In genomic region chr19:44719292-44720193, GRCm38 (mm10) we compare ENCODE assay signal across 9 mouse cellular contexts. TPM values are rescaled to one million over a fixed set of nuclear protein-coding genes. Genes with fewer than 3 reads are reported as not detected.
A peak's percentile ranks its signal among the peaks of the same experiment; 100 is the strongest.
DNase-seq lines count a peak whose midpoint lies in the region; ATAC-seq lines count a peak whose summit lies in the region.
"Had no signal": no experiment of that assay in that cellular context is flagged by ENCODE, and none has a peak within 500 bp of the region (broad histone marks: within the 10 kb centered on the region; RNA-seq: fewer than 3 reads in every experiment).

No protein-coding gene starts in this region.

- intact Hi-C loops in heart, postnatal 36 days (cut with DNase I), result no loop called here

- no peak for DNase-seq in heart, postnatal 36 days
- no peak for DNase-seq in embryonic facial prominence, embryonic 14.5 days (ENCODE audit: low spot score)
- DNase-seq in gastrocnemius, postnatal 25 days, result no peak

- peak overlapping the region; percentile 46 for H3K4me3 ChIP-seq in heart, embryonic 15.5 days
- peak overlapping the region; percentile 42 for H3K4me3 ChIP-seq in embryonic facial prominence, embryonic 14.5 days (ENCODE audit: low read depth, low read length)
- peak overlapping the region; percentile 49 for H3K4me3 ChIP-seq in kidney, embryonic 16.5 days (ENCODE audit: low read length)
- H3K4me3 ChIP-seq in neural tube, embryonic 12.5 days, result peak overlapping the region; percentile 29

- H3K9me3 ChIP-seq in heart, embryonic 15.5 days (replicated peaks), result no peaks in the 10 kb centered on the region
- H3K9me3 ChIP-seq in embryonic facial prominence, embryonic 14.5 days (ENCODE audit: control insufficient read depth, low read length), result no peaks in the 10 kb centered on the region
- H3K9me3 ChIP-seq in kidney, embryonic 16.5 days (ENCODE audit: low read length), result peaks cover 2% of the 10 kb centered on the region; the same call in 1 of the 2 replicates
- H3K9me3 ChIP-seq in neural tube, embryonic 12.5 days, result no peaks in the 10 kb centered on the region
- H3K9me3 ChIP-seq: G1E had no signal

- peak overlapping the region; percentile 80 for H3K4me2 ChIP-seq in heart, embryonic 15.5 days
- H3K4me2 ChIP-seq in embryonic facial prominence, embryonic 14.5 days (ENCODE audit: low read depth, low read length), result peak overlapping the region; percentile 84
- peak overlapping the region; percentile 94 for H3K4me2 ChIP-seq in kidney, embryonic 16.5 days (replicated peaks; ENCODE audit: low read depth, low read length)
- H3K4me2 ChIP-seq in neural tube, embryonic 12.5 days (replicated peaks), result peak overlapping the region; percentile 82

- peak overlapping the region; percentile 30; the same call in 1 of the 2 replicates for H3K9ac ChIP-seq in heart, embryonic 15.5 days
- peak overlapping the region; percentile 58; the same call in 1 of the 2 replicates for H3K9ac ChIP-seq in embryonic facial prominence, embryonic 14.5 days (ENCODE audit: low read depth, low read length)
- H3K9ac ChIP-seq in kidney, embryonic 16.5 days (replicated peaks; ENCODE audit: low read length), result peak overlapping the region; percentile 69
- H3K9ac ChIP-seq in neural tube, embryonic 12.5 days, result peak overlapping the region; percentile 51

- 0 out of 2 replicates have a peak, but pooled peaks have one; percentile 14 for ATAC-seq in heart, embryonic 15.5 days (replicated peaks; ENCODE audit: insufficient number of reproducible peaks, insufficient read depth, low FRiP score, low read depth)
- ATAC-seq in embryonic facial prominence, embryonic 14.5 days (ENCODE audit: low read depth), result no peak
- peak; percentile 13; the same call in 1 of the 2 replicates for ATAC-seq in kidney, embryonic 16.5 days (ENCODE audit: low FRiP score, low TSS enrichment)
- 0 out of 2 replicates have a peak, but pooled peaks have one; percentile 11 for ATAC-seq in neural tube, embryonic 12.5 days (ENCODE audit: low FRiP score, low read depth)
- no peak for ATAC-seq in inflammation-experienced regulatory T-cells, adult 6 months
- ATAC-seq in megakaryocyte, adult 5-6 weeks (ENCODE audit: poor library complexity, severe bottlenecking), result no peak

- no peak overlapping the region for H3K27ac ChIP-seq in heart, embryonic 15.5 days
- no peak overlapping the region for H3K27ac ChIP-seq in embryonic facial prominence, embryonic 14.5 days (replicated peaks; ENCODE audit: low read depth, low read length)
- peak overlapping the region; percentile 92 for H3K27ac ChIP-seq in kidney, embryonic 16.5 days (ENCODE audit: low read length)
- no peak overlapping the region for H3K27ac ChIP-seq in neural tube, embryonic 12.5 days

- WGBS in heart, embryonic 15.5 days, result 7% methylated on average over 30 of the region's 30 CpGs
- WGBS in embryonic facial prominence, embryonic 14.5 days, result 3% methylated on average over 27 of the region's 30 CpGs
- 2% methylated on average over 30 of the region's 30 CpGs for WGBS in kidney, embryonic 16.5 days
- WGBS in neural tube, embryonic 12.5 days, result under 1% methylated on average over 30 of the region's 30 CpGs

- H3K4me1 ChIP-seq in heart, embryonic 15.5 days (replicated peaks), result peaks cover 20% of the 10 kb centered on the region
- H3K4me1 ChIP-seq in embryonic facial prominence, embryonic 14.5 days (ENCODE audit: control insufficient read depth, insufficient read depth, low read length), result peaks cover 12% of the 10 kb centered on the region
- H3K4me1 ChIP-seq in kidney, embryonic 16.5 days (ENCODE audit: insufficient read depth, low read length), result peaks cover 42% of the 10 kb centered on the region
- H3K4me1 ChIP-seq in neural tube, embryonic 12.5 days, result peaks cover 34% of the 10 kb centered on the region

- H3K36me3 ChIP-seq in heart, embryonic 15.5 days, result no peaks in the 10 kb centered on the region
- no peaks in the 10 kb centered on the region for H3K36me3 ChIP-seq in embryonic facial prominence, embryonic 14.5 days (ENCODE audit: control insufficient read depth, insufficient read depth, low read length)
- no peaks in the 10 kb centered on the region for H3K36me3 ChIP-seq in kidney, embryonic 16.5 days (ENCODE audit: insufficient read depth, low read length)
- H3K36me3 ChIP-seq in neural tube, embryonic 12.5 days, result no peaks in the 10 kb centered on the region
- H3K36me3 ChIP-seq: G1E had no signal

- H3K27me3 ChIP-seq in heart, embryonic 15.5 days, result peaks cover 73% of the 10 kb centered on the region
- H3K27me3 ChIP-seq in embryonic facial prominence, embryonic 14.5 days (replicated peaks; ENCODE audit: control insufficient read depth, insufficient read depth, low read length), result peaks cover 60% of the 10 kb centered on the region
- H3K27me3 ChIP-seq in kidney, embryonic 16.5 days (ENCODE audit: insufficient read depth, low read length), result peaks cover 34% of the 10 kb centered on the region; the same call in 1 of the 2 replicates
- H3K27me3 ChIP-seq in neural tube, embryonic 12.5 days (replicated peaks), result peaks cover 60% of the 10 kb centered on the region

RNA-seq across cellular contexts. Expression of gene Pax2, which starts 36.3 kb away (rescaled TPM):
- not detected in 2 replicates for polyA plus RNA-seq in heart, embryonic 15.5 days (2015; fragmentation: Nextera tagmentation; extraction: Ambion mirVana)
- not detected for total RNA-seq in heart, postnatal 36 days (2021)
- 0.14 and 0.22 TPM in 2 replicates for polyA plus RNA-seq in embryonic facial prominence, embryonic 14.5 days (2014; fragmentation: Nextera tagmentation; extraction: Ambion mirVana)
- polyA plus RNA-seq in kidney, embryonic 16.5 days (2015; fragmentation: Nextera tagmentation; extraction: Ambion mirVana), result 23.8 and 33.2 TPM in 2 replicates
- 21.9 and 23.3 TPM in 2 replicates for polyA plus RNA-seq in neural tube, embryonic 12.5 days (2016; fragmentation: Nextera tagmentation; extraction: Ambion mirVana)
- not detected for polyA plus RNA-seq in inflammation-experienced regulatory T-cells, adult 6 months (2017; shearing (Covaris generic))
- total RNA-seq in megakaryocyte, adult 5-6 weeks (2015), result not detected in 2 replicates
- total RNA-seq in megakaryocyte, adult 5-6 weeks (2017), result not detected in 2 replicates
- total RNA-seq in gastrocnemius, postnatal 25 days (2021), result not detected
- polyA plus RNA-seq: G1E had no signal

Comparison
In these comparisons a context has a peak if more than half of its experiments do, and no peak if none do; other contexts are left out.
1. ATAC-seq: peak in heart, embryonic 15.5 days (single experiment), kidney, embryonic 16.5 days (single experiment) and neural tube, embryonic 12.5 days (single experiment); none in embryonic facial prominence, embryonic 14.5 days (single experiment), inflammation-experienced regulatory T-cells, adult 6 months (single experiment) and megakaryocyte, adult 5-6 weeks (single experiment).
2. RNA of gene Pax2, which starts 36.3 kb away (polyA plus RNA-seq): 23.8 to 33.2 TPM in kidney, embryonic 16.5 days and 21.9 to 23.3 TPM in neural tube, embryonic 12.5 days; 0.14 to 0.22 TPM in embryonic facial prominence, embryonic 14.5 days, not detected in heart, embryonic 15.5 days and not detected in inflammation-experienced regulatory T-cells, adult 6 months; every median in the first group is over 10 times any median in the second.
3. Peak in every context shown above with its lines, with median percentiles within 50 percentile points of each other: H3K4me2 ChIP-seq, H3K4me3 ChIP-seq and H3K9ac ChIP-seq.